Mouse (Mus musculus): ENCODE measurements around the gene Bcl11b. TPM values are rescaled to one million over a fixed set of nuclear protein-coding genes. Genes with fewer than 3 reads are reported as not detected.

Gene Bcl11b
- total and polyA plus RNA-seq, 3 experiments: not detected

- H3K36me3 ChIP-seq (replicated peaks in 1 of 2; ENCODE audit: control insufficient read depth in 1 of 2, insufficient read depth in 1 of 2, low read length in 1 of 2): no peaks in the 10 kb centered on the region
- no peak for DNase-seq (ENCODE audit: extremely low read depth)
- H3K9me3 ChIP-seq (replicated peaks; ENCODE audit: low read length): peaks cover 87% of the 10 kb centered on the region
- in situ Hi-C loops (cut with MboI; ENCODE audit: low pct_ligation_motif_present, low pct_unique_long_range_greater_than_20kb, low sequenced_read_pairs): no loop called here
- no peak overlapping the region for H3K4me3 ChIP-seq (replicated peaks in 1 of 3; ENCODE audit: low read depth in 2 of 3, low read length in 2 of 3, poor library complexity in 1 of 3)
- TF ChIP-seq EP300 (IDR thresholded peaks at IDR 0.05; ENCODE audit: low read length) (no peak), MAFK (IDR thresholded peaks at IDR 0.05; ENCODE audit: insufficient replicate concordance, low read length) (no peak), MAZ (IDR thresholded peaks at IDR 0.05; ENCODE audit: low read depth, low read length) (no peak), SIN3A (IDR thresholded peaks at IDR 0.05; ENCODE audit: low read length) (no peak), E2F4 (IDR thresholded peaks at IDR 0.05; ENCODE audit: insufficient replicate concordance, low read depth, low read length) (no peak), POLR2A (IDR thresholded peaks at IDR 0.05; ENCODE audit: low read depth, low read length) (no peak), ETS1 (conservative IDR thresholded peaks at IDR 0.05; ENCODE audit: low read depth, low read length) (no peak), ELF1 (IDR thresholded peaks at IDR 0.05; ENCODE audit: low read depth, low read length) (no peak), RAD21 (IDR thresholded peaks at IDR 0.05; ENCODE audit: low read depth, low read length) (no peak), ZKSCAN1 (IDR thresholded peaks at IDR 0.05; ENCODE audit: borderline replicate concordance, low read depth, low read length) (no peak), NELFE (IDR thresholded peaks at IDR 0.05; ENCODE audit: low read depth, low read length) (no peak), MXI1 (IDR thresholded peaks at IDR 0.05; ENCODE audit: low read depth, low read length) (no peak), MYC (IDR thresholded peaks at IDR 0.05; ENCODE audit: low read depth, low read length) (no peak), SMC3 (IDR thresholded peaks at IDR 0.05; ENCODE audit: low read depth, low read length) (no peak), POLR2AphosphoS2 (IDR thresholded peaks at IDR 0.05; ENCODE audit: low read depth, low read length) (no peak), ZMIZ1 (IDR thresholded peaks at IDR 0.05; ENCODE audit: low read depth, low read length) (no peak)
- no peak overlapping the region for H3K27ac ChIP-seq (ENCODE audit: insufficient read depth, low read depth)
- H3K4me2 ChIP-seq (ENCODE audit: insufficient read depth, low read depth, poor library complexity, severe bottlenecking): no peak overlapping the region
- H3K27me3 ChIP-seq (replicated peaks): no peaks in the 10 kb centered on the region
- dilution Hi-C loops (cut with MboI; ENCODE audit: extremely low pct_ligation_motif_present, extremely low pct_unique_long_range_greater_than_20kb, low sequenced_read_pairs): no loop called here
- no peaks in the 10 kb centered on the region for H3K4me1 ChIP-seq (ENCODE audit: control insufficient read depth in 1 of 2, insufficient read depth in 2 of 2)
- no peaks in the 10 kb centered on the region for H3K79me2 ChIP-seq (replicated peaks; ENCODE audit: control insufficient read depth, extremely low read depth, insufficient read depth, poor library complexity, severe bottlenecking)
- no peak overlapping the region for H3K9ac ChIP-seq (ENCODE audit: insufficient read depth, low read depth)
Measured at GRCm38 (mm10) chr12:107874467-107875142, 128.8 kb downstream of the Bcl11b start.

GRCm38 (mm10) chr12:107869526-107870050, 133.8 kb downstream of the Bcl11b start:
- no peak for DNase-seq (ENCODE audit: extremely low read depth)
- no peak overlapping the region for H3K4me2 ChIP-seq (ENCODE audit: insufficient read depth, low read depth, poor library complexity, severe bottlenecking)
- H3K27me3 ChIP-seq (replicated peaks): no peaks in the 10 kb centered on the region
- no peaks in the 10 kb centered on the region for H3K4me1 ChIP-seq (ENCODE audit: control insufficient read depth in 1 of 2, insufficient read depth in 2 of 2)
- no peaks in the 10 kb centered on the region for H3K79me2 ChIP-seq (replicated peaks; ENCODE audit: control insufficient read depth, extremely low read depth, insufficient read depth, poor library complexity, severe bottlenecking)
- in situ Hi-C loops (cut with MboI; ENCODE audit: low pct_ligation_motif_present, low pct_unique_long_range_greater_than_20kb, low sequenced_read_pairs): no loop called here
- dilution Hi-C loops (cut with MboI; ENCODE audit: extremely low pct_ligation_motif_present, extremely low pct_unique_long_range_greater_than_20kb, low sequenced_read_pairs): no loop called here
- H3K9me3 ChIP-seq (replicated peaks; ENCODE audit: low read length): peaks cover 56% of the 10 kb centered on the region
- H3K27ac ChIP-seq (ENCODE audit: insufficient read depth, low read depth): no peak overlapping the region
- H3K9ac ChIP-seq (ENCODE audit: insufficient read depth, low read depth): no peak overlapping the region
- no peaks in the 10 kb centered on the region for H3K36me3 ChIP-seq (replicated peaks in 1 of 2; ENCODE audit: control insufficient read depth in 1 of 2, insufficient read depth in 1 of 2, low read length in 1 of 2)
- H3K4me3 ChIP-seq (replicated peaks in 1 of 3; ENCODE audit: low read depth in 2 of 3, low read length in 2 of 3, poor library complexity in 1 of 3): no peak overlapping the region
- TF ChIP-seq USF2 (conservative IDR thresholded peaks at IDR 0.05; ENCODE audit: low read depth, low read length): no peak
- TF ChIP-seq IRF4 (IDR thresholded peaks at IDR 0.05; ENCODE audit: low read depth, low read length): no peak
- no peak for TF ChIP-seq USF1 (IDR thresholded peaks at IDR 0.05; ENCODE audit: low read depth, low read length)
- TF ChIP-seq ZC3H11A (IDR thresholded peaks at IDR 0.05; ENCODE audit: low read depth, low read length): no peak
- TF ChIP-seq MEF2A (IDR thresholded peaks at IDR 0.05; ENCODE audit: borderline replicate concordance, low read depth, low read length): no peak
- TF ChIP-seq UBTF (IDR thresholded peaks at IDR 0.05; ENCODE audit: low read depth, low read length): no peak
- TF ChIP-seq ZNF384 (IDR thresholded peaks at IDR 0.05; ENCODE audit: low read depth, low read length): no peak
- TF ChIP-seq GABPA (IDR thresholded peaks at IDR 0.05; ENCODE audit: insufficient replicate concordance, low read depth, low read length): no peak
- TF ChIP-seq BHLHE40 (IDR thresholded peaks at IDR 0.05; ENCODE audit: low read depth, low read length): no peak
- TF ChIP-seq NRF1 (IDR thresholded peaks at IDR 0.05; ENCODE audit: low read depth, low read length): no peak
- no peak for TF ChIP-seq POLR2AphosphoS2 (IDR thresholded peaks at IDR 0.05; ENCODE audit: low read depth, low read length)
